Mouse (Mus musculus) layer of hippocampus, adult 8-10 months (tissue): ENCODE data around the gene Tipin. TPM values are rescaled to one million over a fixed set of nuclear protein-coding genes. Genes with fewer than 3 reads are reported as not detected.
"Not testable (repeated sequence)": the region's sequence is repeated elsewhere in the genome, so short reads cannot be mapped to it uniquely, and the experiment has no call there.

Source experiments
- DNase-seq, 2 experiments: peaks; one replicate each; pipeline ENCODE4 v3.0.0; 2022; ENCODE audit warnings: low spot score in 2 of 2
- total RNA-seq, 4 experiments: library from RNA; stranded (reverse); gene quantifications; 2 replicates each; pipeline ENCODE4 v1.2.4; 2022

Gene Tipin
- total RNA-seq, 4 experiments from 2014 or later, result 11.7 to 23.6 (median 17.9) TPM

DNA sequence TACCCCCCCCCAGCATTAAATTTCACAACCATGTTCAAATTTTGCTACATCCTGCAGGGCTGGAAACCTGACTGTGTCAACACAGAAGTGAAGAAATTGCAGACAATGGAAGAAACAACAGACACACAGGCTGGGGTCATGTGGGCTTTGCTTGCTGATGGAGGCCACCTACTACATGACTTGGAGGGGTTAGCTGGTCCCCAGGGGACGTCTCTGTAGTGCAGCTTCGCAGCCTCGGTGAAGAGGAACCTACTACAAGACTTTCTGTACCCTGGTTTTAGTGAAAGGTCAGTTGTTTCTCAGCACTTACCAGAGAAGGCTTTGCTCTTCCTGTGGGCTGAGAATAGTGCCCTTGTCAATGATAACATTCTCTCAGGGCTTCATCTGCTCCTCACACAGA lies 10.1 kb upstream of the Tipin start:
- DNase-seq, result no peak

DNA sequence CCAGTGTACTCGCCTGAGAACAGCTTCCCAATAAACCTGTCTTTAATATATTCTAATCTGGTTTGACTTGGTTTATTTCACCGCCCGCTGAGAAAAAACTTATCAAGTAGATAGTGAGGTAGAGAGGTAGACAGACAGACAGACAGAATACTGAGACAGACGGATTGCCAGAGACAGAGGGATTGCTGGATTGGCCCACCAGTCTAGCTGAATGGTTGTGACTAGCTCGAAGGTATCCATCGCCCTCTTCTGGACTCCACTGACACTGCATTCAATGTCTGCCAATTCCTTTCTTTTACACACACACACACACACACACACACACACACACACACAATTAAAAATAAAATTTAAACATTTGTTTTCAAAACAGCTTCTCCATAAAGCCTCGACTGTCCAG lies 8.8 kb upstream of the Tipin start:
- DNase-seq, result peak; percentile 40 to 58

DNA sequence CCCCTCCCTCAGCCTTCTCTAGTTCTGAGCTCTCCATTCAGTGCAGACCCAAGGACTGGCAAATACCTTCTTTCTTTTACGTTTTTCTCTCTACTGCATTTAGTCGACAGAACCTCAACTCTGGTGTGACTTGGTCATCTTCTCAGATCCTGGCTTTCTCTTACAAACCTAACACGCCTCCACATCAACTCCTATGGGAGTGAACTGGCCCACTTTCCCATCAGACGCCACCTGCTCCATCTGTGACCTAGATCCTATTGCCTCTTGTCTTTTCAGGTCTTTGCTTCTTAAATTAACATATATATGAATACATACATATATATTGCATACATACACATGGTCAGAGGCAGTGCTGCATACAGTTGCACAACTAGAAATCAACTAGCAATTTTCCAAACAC lies 7.6 kb upstream of the Tipin start:
- DNase-seq, result no peak

DNA sequence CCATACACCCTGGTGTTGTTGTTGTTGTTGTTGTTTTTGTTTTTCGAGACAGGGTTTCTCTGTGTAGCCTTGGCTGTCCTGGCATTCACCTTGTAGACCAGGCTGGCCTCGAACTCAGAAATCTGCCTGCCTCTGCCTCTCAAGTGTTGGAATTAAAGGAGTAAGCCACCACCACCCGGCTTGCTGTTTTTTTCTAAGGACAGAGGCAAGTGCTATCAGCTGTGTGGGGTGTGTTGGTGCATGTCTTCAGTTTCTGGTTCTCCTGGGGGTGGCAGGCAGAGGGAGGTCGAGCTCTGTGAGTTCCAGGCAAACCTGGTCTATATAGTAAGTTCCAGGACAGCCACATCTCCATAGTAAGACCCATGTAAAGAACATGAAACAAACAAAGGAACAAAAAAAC lies 7.1 kb upstream of the Tipin start:
- no peak for DNase-seq

DNA sequence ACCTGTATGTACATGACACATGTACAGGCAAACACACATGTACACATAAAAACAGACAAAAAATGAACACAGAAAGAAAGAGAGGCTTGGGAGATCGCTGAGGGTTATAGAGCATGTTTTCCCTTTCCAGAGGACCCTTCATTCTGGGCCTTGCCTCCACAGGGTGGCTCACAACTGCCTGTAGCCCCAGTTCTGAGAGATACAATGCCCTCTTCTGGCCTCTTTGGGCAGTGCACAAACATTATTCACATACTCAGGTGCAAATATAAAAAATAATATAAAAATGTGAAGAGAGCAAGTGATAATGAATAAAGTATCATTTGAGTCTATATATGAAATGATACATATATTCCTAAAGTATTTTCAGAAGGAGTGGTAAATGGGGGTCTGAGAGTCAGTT lies 6.5 kb upstream of the Tipin start:
- no peak for DNase-seq

DNA sequence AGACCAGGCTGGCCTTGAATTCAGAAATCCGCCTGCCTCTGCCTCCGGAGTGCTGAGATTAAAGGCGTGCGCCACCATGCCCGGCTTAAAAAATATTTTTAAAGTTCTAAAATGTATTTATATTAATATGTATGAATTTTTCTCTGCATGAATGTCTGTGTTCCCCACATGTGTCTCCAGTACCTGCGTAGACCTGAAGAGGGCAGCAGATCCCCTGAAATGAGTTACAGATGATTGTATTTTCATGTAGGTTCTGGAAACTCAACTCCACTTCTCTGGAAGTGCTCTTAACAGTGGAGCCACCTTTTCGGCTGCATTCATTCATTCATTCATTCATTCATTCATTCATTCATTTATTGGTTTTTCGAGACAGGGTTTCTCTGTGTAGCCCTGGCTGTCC lies 3.7 kb upstream of the Tipin start:
- peak; percentile 21 to 58 for DNase-seq

DNA sequence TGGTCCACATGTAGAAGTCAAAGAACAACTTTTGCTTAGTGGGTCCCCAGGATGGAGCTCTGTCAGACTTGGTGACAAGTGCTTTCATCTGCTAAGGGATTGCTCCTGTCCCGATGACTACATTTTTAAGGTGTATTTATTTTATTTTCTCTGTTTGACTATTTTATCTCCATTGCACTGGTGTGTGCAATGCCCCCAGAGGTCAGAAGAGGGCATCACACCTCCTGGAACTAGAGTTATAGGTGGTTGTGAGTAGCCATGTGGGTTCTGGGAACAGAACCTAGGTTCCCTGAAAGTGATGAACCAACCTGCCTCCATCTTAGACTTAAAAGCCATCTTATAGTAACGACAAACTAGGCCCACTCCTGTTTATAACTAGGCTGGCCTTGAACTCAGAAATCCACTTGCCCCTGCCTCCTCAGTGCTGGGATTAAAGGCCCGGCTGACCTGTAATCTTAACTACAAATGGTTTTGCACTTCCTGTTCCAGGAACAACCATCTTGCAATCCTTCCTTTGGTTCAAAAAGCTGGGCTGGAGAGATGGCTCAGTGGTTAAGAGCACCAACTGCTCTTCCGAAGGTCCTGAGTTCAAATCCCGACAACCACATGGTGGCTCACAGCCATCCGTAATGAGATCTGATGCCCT lies 2.6 kb upstream of the Tipin start:
- no peak for DNase-seq

DNA sequence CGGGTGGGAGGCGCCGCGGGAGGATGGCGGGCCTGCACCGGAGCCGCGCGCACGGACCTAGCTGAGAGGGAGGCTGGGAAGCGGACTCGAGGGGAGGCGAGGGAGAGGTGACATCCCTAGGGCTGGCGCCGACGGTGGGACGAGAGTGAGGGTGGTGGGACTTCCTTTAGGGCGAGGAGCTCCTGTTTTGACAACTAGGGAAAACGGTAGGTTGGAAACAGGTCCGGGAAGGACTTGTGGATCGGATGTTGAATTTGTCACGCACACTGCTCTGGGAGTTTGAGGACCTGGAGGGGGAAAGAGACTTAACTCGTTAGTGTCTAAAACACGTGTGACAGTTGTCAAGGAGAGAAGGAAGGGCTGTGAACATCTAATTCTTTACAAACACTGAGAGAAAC lies 399 bp downstream of the Tipin start:
- no peak for DNase-seq

DNA sequence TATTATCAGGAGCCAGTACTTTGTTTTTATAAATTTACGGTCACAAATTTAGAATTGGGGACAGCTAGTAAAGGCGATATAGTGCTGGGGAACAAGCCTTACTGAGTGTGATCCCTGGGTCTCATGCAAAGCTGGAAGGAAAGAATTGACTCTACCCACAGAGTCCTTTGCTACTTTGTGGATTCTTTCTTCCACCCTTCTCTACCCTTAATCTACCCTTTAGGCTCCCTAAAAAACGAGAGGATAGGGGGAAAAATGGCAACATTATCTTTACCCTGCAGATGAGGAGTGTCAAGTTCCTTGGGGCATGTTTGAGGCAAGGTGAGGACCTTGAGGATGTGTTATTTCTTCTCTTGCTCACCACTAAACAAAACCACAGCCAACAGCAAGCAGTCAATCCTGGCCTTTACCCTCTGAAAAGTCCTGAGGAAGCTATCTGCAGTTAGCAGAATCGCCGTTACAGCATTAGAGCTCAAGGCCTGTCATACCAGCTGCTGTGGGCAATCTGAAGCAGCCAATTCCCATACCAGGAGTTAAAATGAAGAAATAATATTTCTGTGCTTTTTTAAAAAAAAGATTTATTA lies 1.1 kb downstream of the Tipin start:
- no peak for DNase-seq

DNA sequence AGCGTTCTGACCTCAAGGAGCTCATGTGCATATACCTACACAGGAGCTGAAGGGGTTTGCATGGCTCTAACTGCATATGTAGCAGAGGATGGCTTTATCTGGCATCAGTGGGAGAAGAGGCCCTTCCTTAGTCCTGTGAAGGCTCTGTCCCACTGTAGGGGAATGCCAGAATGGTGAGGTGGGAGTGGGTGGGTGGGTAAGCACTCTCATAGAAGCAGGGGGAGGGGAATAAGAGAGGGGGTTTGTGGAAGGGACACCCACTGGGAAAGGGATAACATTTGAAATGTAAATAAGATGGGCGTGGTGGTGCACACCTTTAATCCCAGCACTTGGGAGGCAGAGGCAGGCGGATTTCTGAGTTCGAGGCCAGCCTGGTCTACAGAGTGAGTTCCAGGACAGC lies 21.7 kb downstream of the Tipin start:
- not testable (repeated sequence) for DNase-seq

DNA sequence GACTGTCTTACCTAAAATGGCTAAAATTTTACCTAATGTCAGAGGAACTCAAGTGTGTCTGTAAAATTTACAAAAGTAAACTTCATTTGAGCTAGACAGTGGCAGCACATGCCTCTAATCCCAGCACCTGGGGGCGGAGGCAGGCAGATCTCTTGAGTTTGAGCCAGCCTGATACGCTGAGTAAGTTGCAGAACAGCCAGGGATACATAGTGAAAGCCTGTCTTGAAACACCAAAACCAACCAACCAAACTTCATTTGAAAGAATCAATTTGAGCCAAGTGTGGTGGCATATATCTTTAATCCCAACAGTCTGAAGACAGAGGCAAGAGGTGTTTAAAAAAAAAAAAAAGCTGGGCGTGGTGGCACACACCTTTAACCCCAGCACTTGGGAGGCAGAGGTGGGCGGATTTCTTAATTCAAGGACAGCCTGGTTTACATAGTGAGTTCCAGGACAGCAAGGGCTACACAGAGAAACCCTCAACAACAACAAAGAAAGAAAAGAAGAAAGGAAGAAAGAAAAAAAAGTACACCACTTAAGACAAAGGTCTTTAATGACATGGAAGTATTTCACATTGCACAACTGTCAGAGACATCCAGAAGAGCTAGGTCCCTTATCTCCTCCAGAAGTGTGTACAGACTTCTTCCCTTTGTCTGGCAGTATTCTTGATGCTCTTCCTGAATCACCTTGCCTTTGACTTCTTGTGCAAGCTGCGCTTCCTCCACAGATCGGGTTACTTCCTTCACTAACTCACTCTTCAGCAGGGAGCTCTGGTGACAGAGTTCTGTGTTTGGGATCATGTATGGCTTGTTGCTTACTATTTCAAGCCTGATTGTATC lies 25.3 kb downstream of the Tipin start:
- no peak for DNase-seq

DNA sequence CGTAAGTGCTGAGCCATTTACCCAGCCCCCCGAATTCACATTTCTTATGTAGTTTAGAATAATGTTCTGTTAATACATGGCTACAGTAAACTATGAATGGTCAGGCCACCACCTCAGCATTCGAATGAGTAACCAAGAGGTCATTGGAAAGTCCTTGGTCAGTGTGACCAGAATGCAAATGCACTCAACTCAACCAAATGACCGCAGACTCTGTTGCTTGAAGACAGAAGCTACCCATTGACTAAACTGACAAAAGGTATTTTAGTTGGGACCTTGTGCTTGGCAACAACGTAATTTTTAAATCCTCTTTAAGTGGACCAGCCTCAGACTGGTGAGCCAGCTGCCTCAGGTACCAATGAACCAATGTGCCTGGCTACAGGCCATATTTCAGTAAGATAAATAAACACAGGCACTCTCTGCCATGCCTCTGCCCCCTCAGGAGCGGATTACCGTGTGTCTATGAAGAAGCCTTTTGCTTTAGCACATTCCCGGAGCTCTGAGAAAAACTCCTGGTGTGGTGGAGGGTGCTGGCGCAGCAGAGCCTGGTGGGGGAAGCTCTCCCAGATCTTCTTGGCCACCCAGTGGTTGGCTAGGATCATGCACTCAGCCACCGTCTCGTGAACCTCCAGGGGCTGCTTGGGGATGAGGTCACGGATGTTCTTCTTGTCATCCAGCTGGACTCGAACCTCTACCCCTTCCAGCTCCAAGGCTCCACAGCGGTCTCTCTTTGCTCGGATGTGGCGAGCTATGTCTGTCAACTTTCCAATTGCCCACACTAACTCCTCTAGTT lies 29.8 kb downstream of the Tipin start:
- no peak for DNase-seq

DNA sequence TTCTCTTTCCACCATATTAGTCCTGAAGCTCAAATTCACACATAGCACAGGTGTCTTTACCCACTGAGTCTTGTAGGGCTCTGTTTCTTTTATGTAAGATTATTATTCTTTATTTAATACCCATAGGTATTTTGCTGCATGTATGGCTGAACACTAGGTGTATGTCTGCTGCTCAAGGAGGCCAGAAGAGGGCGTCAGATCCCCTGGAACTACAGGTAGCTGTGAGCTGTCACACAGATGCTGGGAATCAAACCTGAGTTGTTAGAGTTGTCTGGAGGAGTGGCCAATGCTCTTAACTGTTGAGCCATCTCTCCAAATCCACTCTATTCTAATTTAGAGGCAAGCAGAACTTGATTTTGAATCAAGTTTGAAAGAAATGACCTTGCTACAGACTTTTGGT lies 30.7 kb downstream of the Tipin start:
- DNase-seq, result no peak

DNA sequence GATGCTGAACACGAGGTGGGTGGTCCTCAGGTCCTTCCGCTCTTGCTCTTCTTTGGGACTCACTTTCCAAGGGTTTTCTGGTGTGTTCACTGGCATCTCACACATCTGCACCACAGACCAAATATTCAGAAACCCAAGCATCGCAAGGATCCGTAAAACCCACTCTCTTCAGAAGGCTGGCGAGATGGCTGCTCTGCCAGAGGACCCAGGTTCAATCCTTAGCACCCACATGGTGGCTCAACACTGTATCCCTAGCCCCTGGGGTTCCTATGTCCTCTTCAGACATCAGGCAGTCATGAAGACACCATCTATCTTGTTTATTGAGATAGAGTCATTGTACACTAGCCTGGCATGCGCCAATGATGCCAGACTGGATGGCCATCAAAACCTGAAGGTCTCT lies 33.3 kb downstream of the Tipin start:
- DNase-seq, result no peak

DNA sequence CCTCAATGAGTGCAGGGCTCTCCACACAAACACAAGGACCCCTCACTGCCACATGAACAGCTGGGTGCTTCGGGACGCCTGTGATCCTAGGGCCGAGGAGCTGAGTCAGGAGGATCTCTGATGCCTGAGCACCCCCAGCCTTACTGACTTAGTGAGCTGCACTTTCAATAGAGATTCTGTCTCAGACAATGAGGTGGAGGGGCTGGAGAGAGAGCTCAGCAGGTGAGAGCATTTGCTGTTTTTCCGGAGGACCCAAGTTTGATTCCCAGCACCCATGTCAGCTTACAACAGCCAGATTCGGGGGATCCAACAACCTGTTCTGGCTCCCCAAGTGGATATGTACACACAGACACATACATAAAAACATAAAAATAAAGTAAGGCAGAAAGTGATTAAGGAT lies 35.6 kb downstream of the Tipin start:
- no peak for DNase-seq

DNA sequence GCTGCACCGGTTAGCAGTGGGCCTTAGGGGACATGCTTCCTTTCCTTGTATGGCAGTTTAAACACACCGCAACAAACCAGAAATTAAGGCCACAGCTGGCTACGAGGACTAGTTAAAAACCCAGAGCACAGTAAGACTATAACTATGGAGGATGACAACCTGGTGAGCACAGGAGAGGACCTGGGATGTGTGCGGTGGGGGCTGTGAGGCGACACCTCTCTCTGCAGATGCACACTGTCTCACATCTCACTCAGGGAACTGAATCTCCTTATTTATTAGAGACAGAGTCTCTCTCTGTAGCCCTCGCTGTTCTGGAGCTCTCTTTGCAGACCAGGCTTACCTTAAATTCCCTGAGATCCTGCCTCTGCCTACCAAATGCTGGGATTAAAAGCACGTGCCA lies 42.6 kb downstream of the Tipin start:
- no peak for DNase-seq

DNA sequence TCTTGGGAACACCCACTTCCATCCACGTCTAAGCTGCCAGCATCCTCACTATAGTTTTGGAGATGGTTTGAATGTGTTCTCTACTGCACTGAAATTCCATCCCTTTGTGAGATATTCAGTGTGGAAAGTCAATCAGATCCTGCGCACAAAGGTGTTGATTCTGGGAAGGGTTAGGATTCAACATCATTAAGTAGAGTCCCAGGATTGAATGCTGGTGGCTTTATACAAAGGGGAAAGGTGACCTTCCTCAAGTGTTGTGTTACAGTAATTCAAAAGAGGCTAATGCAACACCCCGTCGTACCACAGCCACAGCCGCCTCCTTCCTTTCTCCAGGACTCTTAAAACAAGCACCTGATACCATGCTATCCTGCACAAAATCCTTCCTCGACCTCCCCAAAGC lies 54.4 kb downstream of the Tipin start:
- DNase-seq, result no peak

DNA sequence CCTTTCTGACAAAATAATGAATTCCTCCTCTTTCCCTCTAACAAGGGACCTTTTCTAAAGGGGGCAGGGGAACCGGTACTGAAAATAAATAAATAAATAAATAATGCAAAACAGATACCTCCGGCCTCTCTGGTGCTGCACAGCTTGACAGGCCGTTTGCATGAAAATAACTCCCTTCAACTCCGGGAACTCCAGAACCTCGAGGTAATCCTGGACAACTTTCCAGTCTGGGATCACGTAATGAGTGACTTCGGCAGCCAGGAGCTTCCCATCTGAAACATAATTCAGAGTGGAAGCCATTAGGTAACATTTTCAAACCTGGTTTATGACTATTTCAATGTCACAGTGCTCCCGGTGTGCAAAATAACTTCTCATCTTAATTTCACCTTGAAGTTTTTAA lies 58.0 kb downstream of the Tipin start:
- no peak for DNase-seq

DNA sequence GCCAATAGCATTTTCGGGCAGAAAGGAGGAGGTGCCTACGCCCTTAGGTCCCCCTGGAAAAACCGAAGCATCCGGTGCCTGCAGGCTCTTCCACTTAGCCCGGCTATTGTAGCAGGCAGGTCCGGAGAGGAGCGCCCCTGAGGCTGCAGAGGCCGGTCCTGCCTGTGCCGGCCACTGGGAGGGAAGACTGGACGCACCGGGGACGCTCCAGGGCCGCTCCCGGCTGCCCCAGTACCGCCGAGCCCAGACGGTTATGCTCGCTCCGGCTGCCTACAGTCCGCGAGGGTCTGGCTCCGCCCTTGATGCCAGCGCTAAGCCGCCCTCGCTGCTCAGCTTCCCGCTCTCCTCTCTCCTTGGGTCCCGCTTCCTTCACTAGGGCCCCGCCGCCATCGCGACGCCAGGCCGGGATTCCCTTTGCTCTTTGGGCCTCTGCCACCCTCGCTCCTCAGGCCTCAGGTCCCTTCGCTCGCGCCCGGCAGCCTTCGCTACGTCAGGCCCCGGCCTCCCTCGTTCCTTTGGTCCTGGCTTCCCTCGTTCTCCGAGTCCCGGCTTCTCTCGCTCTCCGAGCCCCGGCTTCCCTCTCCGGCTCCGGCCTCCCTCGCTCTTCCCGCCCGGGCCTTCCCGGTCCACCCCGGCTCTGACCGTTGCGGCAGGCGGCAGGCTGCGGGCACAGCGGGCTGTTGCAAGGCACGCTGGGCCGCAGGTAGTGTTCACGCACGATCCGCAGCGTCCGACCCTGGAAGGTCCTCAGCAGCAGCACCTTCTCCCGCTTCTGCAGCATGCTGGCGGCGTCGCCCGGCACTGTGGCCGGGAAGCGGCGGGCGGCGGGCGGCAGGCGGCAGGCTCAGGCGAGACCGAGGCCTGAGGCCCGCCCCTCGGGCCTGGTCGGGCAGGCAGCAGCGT lies 59.2 kb downstream of the Tipin start:
- peak; percentile 29 to 59 for DNase-seq

DNA sequence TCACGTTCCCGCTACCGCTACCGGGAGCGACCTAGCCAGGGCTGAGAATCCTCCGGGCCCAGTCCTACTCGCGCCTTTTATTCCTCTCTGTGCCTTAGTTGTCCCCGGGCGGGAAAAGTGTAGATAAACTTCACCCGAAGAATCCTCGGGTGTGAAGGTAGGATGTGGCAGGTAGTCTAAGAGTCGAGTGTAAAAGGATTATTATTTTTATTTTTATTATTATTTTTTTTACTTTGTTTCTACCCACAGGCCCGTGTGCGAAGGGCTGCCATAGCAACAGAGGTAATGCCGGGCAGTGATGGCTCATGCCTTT lies 59.8 kb downstream of the Tipin start, which contains the start of gene Dis3l:
TSS of gene Dis3l (minus strand) at position 35 of the 313 bp plus-strand sequence.
- no peak for DNase-seq

DNA sequence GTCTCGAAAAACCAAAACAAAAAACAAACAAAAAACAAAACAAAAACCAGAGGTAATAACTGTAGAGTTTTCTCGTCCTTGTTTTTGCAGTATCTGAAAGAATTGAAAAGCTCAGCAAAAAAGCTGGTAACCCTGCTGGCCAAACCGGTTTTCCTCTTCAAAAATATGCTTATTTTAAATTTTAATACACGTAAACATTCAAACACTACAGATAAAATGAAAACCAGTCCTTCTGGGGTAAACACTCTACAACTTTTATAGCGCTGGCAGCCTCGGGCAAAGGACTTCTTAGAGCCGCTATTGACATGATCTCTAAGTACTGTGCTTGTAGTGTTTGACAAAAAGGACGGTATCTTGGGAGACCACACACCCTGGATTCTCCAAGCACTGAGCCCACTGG lies 60.3 kb downstream of the Tipin start:
- DNase-seq, result no peak
